Mouse (Mus musculus) limb, embryonic 11.5 days (tissue): ENCODE measurements at regions not wholly inside any gene's neighbourhood (a gene's known extent, or its start where the extent isn't known, plus 50 kb on each side); places are given as distances from the start of the nearest gene placed in this dataset.

Experiments
- ATAC-seq: fragments of 200-750 bp; cut with Nextera tagmentation; 2 replicates; pipeline ENCODE4 v1.8.0; 2017; ENCODE audit warnings: low read depth; ENCODE audit not compliant: insufficient number of reproducible peaks, low FRiP score, low TSS enrichment
- DNase-seq: peaks from one replicate; pipeline ENCODE4 v3.0.0-alpha.2; 2015; ENCODE audit warnings: low spot score
- H3K27ac ChIP-seq: fragments of 300-500 bp; sonication (generic); replicated peaks from 2 replicates; pipeline ENCODE4 v1.5.1; 2014; ENCODE audit warnings: low read depth, mild to moderate bottlenecking, low read length
- H3K27me3 ChIP-seq: fragments of 300-500 bp; sonication (generic); 2 replicates; pipeline ENCODE4 v1.6.1; 2014; ENCODE audit warnings: mild to moderate bottlenecking, low read length, mixed read lengths; ENCODE audit not compliant: control insufficient read depth, insufficient read depth
- H3K36me3 ChIP-seq: fragments of 300-500 bp; sonication (generic); 2 replicates; pipeline ENCODE4 v1.6.1; 2014; ENCODE audit warnings: mild to moderate bottlenecking, low read length, moderate library complexity, mixed read lengths; ENCODE audit not compliant: control insufficient read depth, insufficient read depth
- H3K4me1 ChIP-seq: fragments of 300-500 bp; sonication (generic); 2 replicates; pipeline ENCODE4 v1.6.1; 2014; ENCODE audit warnings: low read length, mixed read lengths; ENCODE audit not compliant: control insufficient read depth, insufficient read depth
- H3K4me2 ChIP-seq: fragments of 300-500 bp; sonication (generic); 2 replicates; pipeline ENCODE4 v1.6.1; 2014; ENCODE audit warnings: low read depth, mild to moderate bottlenecking, moderate library complexity; ENCODE audit not compliant: severe bottlenecking
- H3K4me3 ChIP-seq: fragments of 300-500 bp; sonication (generic); 2 replicates; pipeline ENCODE4 v1.5.1; 2014; ENCODE audit warnings: low read depth, low read length
- H3K9ac ChIP-seq: fragments of 300-500 bp; sonication (generic); 2 replicates; pipeline ENCODE4 v1.6.1; 2014; ENCODE audit warnings: mild to moderate bottlenecking, low read length
- H3K9me3 ChIP-seq: fragments of 300-500 bp; sonication (generic); 2 replicates; pipeline ENCODE4 v1.6.1; 2016; ENCODE audit warnings: low read length; ENCODE audit not compliant: control insufficient read depth
- WGBS: fragments of 180-500 bp; shearing (Covaris S2); extraction: QIAGEN DNeasy Blood & Tissue Kit; methylation state at CpG from one replicate; pipeline ENCODE4 v1.1.7; 2014; 5-methylcytosine and 5-hydroxymethylcytosine counted together

DNA sequence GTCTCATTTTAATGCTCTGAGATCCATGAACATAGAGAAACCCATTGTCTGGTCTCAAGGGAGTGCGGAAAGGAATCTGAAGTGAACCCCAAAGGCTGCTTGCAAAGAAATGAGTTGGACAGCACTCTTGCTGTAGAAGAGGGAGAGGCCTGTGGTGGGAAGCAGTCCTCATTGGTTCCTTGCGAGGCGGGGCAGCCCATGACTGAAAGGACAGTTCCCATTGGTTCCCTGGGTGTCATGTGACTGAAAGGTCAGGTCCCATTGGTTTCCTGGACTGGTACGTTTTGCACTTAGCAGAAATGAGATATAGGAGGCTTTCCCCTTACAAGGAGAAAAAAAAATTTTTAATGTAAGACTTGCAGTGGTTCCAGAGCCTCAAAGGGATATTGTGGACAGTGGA is 119.9 kb upstream of the Ajap1 start:
- Histone ChIP-seq H3K36me3 (no peaks in the 10 kb centered on the region), H3K27ac (no peak overlapping the region), H3K27me3 (no peaks in the 10 kb centered on the region), H3K9ac (no peak overlapping the region), H3K4me3 (no peak overlapping the region), H3K4me1 (no peaks in the 10 kb centered on the region), H3K4me2 (no peak overlapping the region), H3K9me3 (no peaks in the 10 kb centered on the region)
- ATAC-seq (no peak), DNase-seq (no peak)
- 82% methylated on average over 4 of the region's 4 CpGs for WGBS

DNA sequence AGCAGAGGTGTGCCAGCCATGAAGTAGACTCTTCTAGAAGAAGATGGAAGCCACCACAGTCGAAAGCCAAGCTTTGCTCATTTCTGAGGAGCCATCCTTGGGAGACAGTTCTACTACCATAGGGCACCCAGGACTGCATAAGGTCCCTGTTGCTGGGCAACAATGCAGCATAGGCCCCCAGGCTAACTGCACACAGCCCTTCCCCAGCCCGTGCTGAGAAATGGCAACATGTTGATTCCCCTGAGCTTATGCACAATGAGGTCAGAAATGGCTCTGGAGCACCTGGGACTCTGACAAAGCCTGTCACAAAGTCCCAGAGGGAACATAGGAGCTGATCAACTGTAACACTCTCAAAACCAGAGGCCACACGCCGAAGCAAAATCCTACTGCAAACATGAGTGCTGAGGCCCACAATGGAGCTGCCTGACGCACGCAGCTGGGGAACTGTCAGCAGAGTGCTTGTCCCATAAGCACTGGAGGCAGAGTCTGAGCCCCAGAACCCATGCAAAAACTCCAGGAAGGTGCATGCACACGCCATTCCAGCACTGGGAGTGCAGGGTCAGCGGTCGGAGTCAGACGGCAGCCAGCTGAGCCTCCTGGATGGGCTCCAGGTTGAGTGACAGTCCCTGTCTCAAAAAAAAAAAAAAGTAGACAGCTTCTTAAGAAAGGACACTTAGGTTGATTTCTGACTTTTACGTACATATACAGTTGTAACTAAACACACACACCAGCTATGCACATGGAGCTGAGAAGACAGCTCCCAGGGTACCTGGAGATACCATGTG is 120.6 kb upstream of the Ajap1 start:
- no peak overlapping the region for H3K4me3 ChIP-seq
- H3K36me3 ChIP-seq: no peaks in the 10 kb centered on the region
- H3K9me3 ChIP-seq: no peaks in the 10 kb centered on the region
- ATAC-seq (no peak), DNase-seq (no peak)
- 89% methylated on average over 11 of the region's 11 CpGs for WGBS
- H3K4me2 ChIP-seq: no peak overlapping the region
- no peaks in the 10 kb centered on the region for H3K27me3 ChIP-seq
- no peak overlapping the region for H3K9ac ChIP-seq
- no peaks in the 10 kb centered on the region for H3K4me1 ChIP-seq
- no peak overlapping the region for H3K27ac ChIP-seq

- no peak overlapping the region for H3K4me2 ChIP-seq
- no peaks in the 10 kb centered on the region for H3K9me3 ChIP-seq
- H3K27me3 ChIP-seq: no peaks in the 10 kb centered on the region
- no peak overlapping the region for H3K9ac ChIP-seq
- no peak for ATAC-seq
- no peak overlapping the region for H3K4me3 ChIP-seq
- H3K36me3 ChIP-seq: no peaks in the 10 kb centered on the region
- H3K27ac ChIP-seq: no peak overlapping the region
- WGBS: 86% methylated on average over 7 of the region's 7 CpGs
- no peaks in the 10 kb centered on the region for H3K4me1 ChIP-seq
- no peak for DNase-seq
Observed at GRCm38 (mm10) chr4:153603936-153604335, 121.3 kb upstream of the Ajap1 start.

- no peak for ATAC-seq
- no peak overlapping the region for H3K9ac ChIP-seq
- no peaks in the 10 kb centered on the region for H3K36me3 ChIP-seq
- H3K27ac ChIP-seq: no peak overlapping the region
- no peaks in the 10 kb centered on the region for H3K9me3 ChIP-seq
- no peak overlapping the region for H3K4me2 ChIP-seq
- H3K27me3 ChIP-seq: no peaks in the 10 kb centered on the region
- 92% methylated on average over 16 of the region's 16 CpGs for WGBS
- DNase-seq: no peak
- H3K4me3 ChIP-seq: no peak overlapping the region
- no peaks in the 10 kb centered on the region for H3K4me1 ChIP-seq
Observed at GRCm38 (mm10) chr4:153604695-153605485, 122.3 kb upstream of the Ajap1 start.

- DNase-seq: no peak
- 87% methylated on average over 8 of the region's 8 CpGs for WGBS
- no peak overlapping the region for H3K9ac ChIP-seq
Observed at GRCm38 (mm10) chr4:153616058-153616457, 133.4 kb upstream of the Ajap1 start.

GRCm38 (mm10) chr4:153616938-153617337 is 134.3 kb upstream of the Ajap1 start:
- Histone ChIP-seq H3K4me2 (no peak overlapping the region), H3K9me3 (no peaks in the 10 kb centered on the region), H3K9ac (no peak overlapping the region), H3K36me3 (no peaks in the 10 kb centered on the region), H3K27me3 (no peaks in the 10 kb centered on the region), H3K4me1 (no peaks in the 10 kb centered on the region), H3K27ac (no peak overlapping the region), H3K4me3 (no peak overlapping the region)
- DNase-seq (no peak), ATAC-seq (no peak)
- whole genome bisulfite sequencing: 79% methylated on average over 6 of the region's 6 CpGs

More at GRCm38 (mm10) chr4:153616058-153616457, 133.4 kb upstream of the Ajap1 start:
- Histone ChIP-seq H3K4me2 (no peak overlapping the region), H3K9me3 (peaks cover 4% of the 10 kb centered on the region; the same call in 1 of the 2 replicates), H3K27ac (no peak overlapping the region), H3K4me3 (no peak overlapping the region), H3K36me3 (no peaks in the 10 kb centered on the region), H3K4me1 (no peaks in the 10 kb centered on the region), H3K27me3 (no peaks in the 10 kb centered on the region)
- ATAC-seq: no peak

DNA sequence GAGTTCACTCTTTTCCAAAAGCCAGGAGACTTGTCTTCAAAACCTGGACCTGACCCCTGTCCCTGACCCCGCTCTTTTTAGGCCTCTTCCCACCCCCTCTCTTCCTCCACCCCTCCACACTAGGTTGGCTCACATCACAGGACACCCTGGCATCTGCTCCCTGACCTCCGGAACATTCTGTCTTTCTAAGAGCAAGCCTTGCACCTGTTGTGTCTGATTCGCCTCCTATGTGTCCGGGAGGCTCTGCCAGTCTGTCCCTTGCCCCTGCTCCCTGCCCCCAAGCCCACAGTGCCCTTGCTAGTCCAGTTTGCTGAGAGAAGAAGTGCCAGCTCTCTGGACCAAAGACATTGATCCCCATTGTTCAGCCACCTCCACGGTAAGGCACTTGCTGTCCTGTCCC is 138.3 kb upstream of the Ajap1 start:
- WGBS: 89% methylated on average over 5 of the region's 5 CpGs
- Histone ChIP-seq H3K4me3 (no peak overlapping the region), H3K9ac (no peak overlapping the region), H3K36me3 (no peaks in the 10 kb centered on the region), H3K27me3 (no peaks in the 10 kb centered on the region), H3K4me1 (no peaks in the 10 kb centered on the region), H3K27ac (no peak overlapping the region), H3K4me2 (no peak overlapping the region), H3K9me3 (no peaks in the 10 kb centered on the region)
- DNase-seq: no peak
- no peak for ATAC-seq

GRCm38 (mm10) chr4:153631161-153631560 is 148.6 kb upstream of the Ajap1 start:
- Histone ChIP-seq H3K4me3 (no peak overlapping the region), H3K27ac (no peak overlapping the region), H3K27me3 (no peaks in the 10 kb centered on the region), H3K9ac (no peak overlapping the region), H3K9me3 (no peaks in the 10 kb centered on the region), H3K36me3 (no peaks in the 10 kb centered on the region), H3K4me2 (no peak overlapping the region), H3K4me1 (no peaks in the 10 kb centered on the region)
- 80% methylated on average over 7 of the region's 7 CpGs for WGBS
- no peak for ATAC-seq
- no peak for DNase-seq
